Mouse (Mus musculus) testis, adult 2 months (tissue): ENCODE results near the gene Cox11.

Source experiments
- CTCF ChIP-seq: fragments of 200-500 bp; IDR thresholded peaks from 2 replicates; pipeline ENCODE4 v1.5.1; 2012; ENCODE audit warnings: low read depth, mild to moderate bottlenecking, inconsistent platforms, low read length, moderate library complexity; ENCODE audit not compliant: control insufficient read depth, insufficient read depth, insufficient replicate concordance
- POLR2A ChIP-seq: fragments of 200-500 bp; IDR thresholded peaks from 2 replicates; pipeline ENCODE4 v1.6.1; 2012; ENCODE audit warnings: low read depth, mild to moderate bottlenecking, inconsistent platforms, low read length, moderate library complexity; ENCODE audit not compliant: control insufficient read depth

GRCm38 (mm10) chr11:90603066-90603465 is 34.9 kb upstream of the Cox11 start:
- TF ChIP-seq CTCF: no peak
- TF ChIP-seq POLR2A: no peak
